Mouse (Mus musculus): ENCODE results near the gene Sik1.

DNA sequence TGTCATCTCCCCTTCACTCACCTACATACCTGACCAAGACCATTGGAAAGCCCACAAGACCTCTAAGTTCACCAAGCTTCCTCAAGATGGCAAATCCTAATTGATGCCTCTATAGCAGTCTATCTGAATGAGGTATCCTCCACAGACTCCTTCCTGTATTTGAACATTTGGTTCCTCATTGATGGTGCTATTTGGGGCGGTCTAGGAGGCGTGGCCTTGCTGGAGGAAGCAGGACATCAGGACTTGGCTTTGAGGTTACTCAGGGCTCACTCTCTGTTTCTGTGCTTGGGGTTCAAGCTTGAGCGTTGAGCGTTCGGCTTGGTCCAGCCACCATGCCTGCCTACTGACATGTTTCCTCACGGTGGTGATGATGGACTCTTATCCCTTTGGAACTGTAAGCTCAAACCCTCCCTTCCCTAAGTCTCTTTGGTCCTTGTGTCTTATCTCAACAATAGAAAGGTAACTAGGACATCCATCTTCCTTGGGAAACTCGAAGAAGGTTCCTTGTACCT, 54.7 kb downstream of the Sik1 start:
- TF ChIP-seq CHD1 (IDR thresholded peaks at IDR 0.05; ENCODE audit: low read depth, low read length): no peak
- TF ChIP-seq MAX (IDR thresholded peaks at IDR 0.05; ENCODE audit: low read length): no peak
- TF ChIP-seq HCFC1 (IDR thresholded peaks at IDR 0.05; ENCODE audit: low read depth, low read length): no peak
- no peak for TF ChIP-seq CTCF (conservative IDR thresholded peaks at IDR 0.05 in 1 of 2, IDR thresholded peaks at IDR 0.05 in 1 of 2; ENCODE audit: low read depth in 2 of 2, low read length in 2 of 2)
- no peak for TF ChIP-seq E2F4 (IDR thresholded peaks at IDR 0.05; ENCODE audit: insufficient replicate concordance, low read depth, low read length)
- peak; percentile 54; the same call in 1 of the 2 replicates for TF ChIP-seq POLR2A (IDR thresholded peaks at IDR 0.05; ENCODE audit: low read depth, low read length)
- peak; percentile 53 for TF ChIP-seq NELFE (IDR thresholded peaks at IDR 0.05; ENCODE audit: low read depth, low read length)
- no peak for TF ChIP-seq JUN (IDR thresholded peaks at IDR 0.05; ENCODE audit: insufficient read depth, low read depth, low read length)
- TF ChIP-seq MEF2A (IDR thresholded peaks at IDR 0.05; ENCODE audit: borderline replicate concordance, low read depth, low read length): no peak
- TF ChIP-seq KAT2A (IDR thresholded peaks at IDR 0.05; ENCODE audit: insufficient replicate concordance, low read length): no peak

Data from CH12.LX (cell line).